Mouse (Mus musculus) testis, adult 2 months (tissue): ENCODE measurements around the gene Itpr3.

Source experiments
- CTCF ChIP-seq: fragments of 200-500 bp; IDR thresholded peaks from 2 replicates; pipeline ENCODE4 v1.5.1; 2012; ENCODE audit warnings: low read depth, mild to moderate bottlenecking, inconsistent platforms, low read length, moderate library complexity; ENCODE audit not compliant: control insufficient read depth, insufficient read depth, insufficient replicate concordance
- POLR2A ChIP-seq: fragments of 200-500 bp; IDR thresholded peaks from 2 replicates; pipeline ENCODE4 v1.6.1; 2012; ENCODE audit warnings: low read depth, mild to moderate bottlenecking, inconsistent platforms, low read length, moderate library complexity; ENCODE audit not compliant: control insufficient read depth

- TF ChIP-seq CTCF, result peak; percentile 40; the same call in 1 of the 2 replicates
- TF ChIP-seq POLR2A, result no peak; the same call in 1 of the 2 replicates
Observed at GRCm38 (mm10) chr17:27095690-27096089, 38.6 kb downstream of the Itpr3 start.
